Mouse (Mus musculus) forebrain, embryonic 15.5 days (tissue): ENCODE measurements around the gene Clk2. TPM values are rescaled to one million over a fixed set of nuclear protein-coding genes. Genes with fewer than 3 reads are reported as not detected.
"Not testable (repeated sequence)": the region's sequence is repeated elsewhere in the genome, so short reads cannot be mapped to it uniquely, and the experiment has no call there.

Source experiments
- ATAC-seq: fragments of 200-750 bp; cut with Nextera tagmentation; replicated peaks from 2 replicates; pipeline ENCODE4 v1.8.0; 2017; ENCODE audit warnings: mild to moderate bottlenecking, moderate TSS enrichment, moderate library complexity
- H3K27ac ChIP-seq: fragments of 300-500 bp; sonication (generic); replicated peaks from 2 replicates; pipeline ENCODE4 v1.5.1; 2015; ENCODE audit warnings: mild to moderate bottlenecking, inconsistent platforms
- H3K27me3 ChIP-seq: fragments of 300-500 bp; sonication (generic); 2 replicates; pipeline ENCODE4 v1.6.1; 2015; ENCODE audit warnings: inconsistent platforms
- H3K36me3 ChIP-seq: fragments of 300-500 bp; sonication (generic); 2 replicates; pipeline ENCODE4 v1.6.1; 2015; ENCODE audit warnings: mild to moderate bottlenecking, inconsistent platforms
- H3K4me1 ChIP-seq: fragments of 300-500 bp; sonication (generic); 2 replicates; pipeline ENCODE4 v1.6.1; 2015; ENCODE audit warnings: inconsistent platforms
- H3K4me2 ChIP-seq: fragments of 300-500 bp; sonication (generic); replicated peaks from 2 replicates; pipeline ENCODE4 v1.6.1; 2015; ENCODE audit warnings: mild to moderate bottlenecking, inconsistent platforms
- H3K4me3 ChIP-seq: fragments of 300-500 bp; sonication (generic); 2 replicates; pipeline ENCODE4 v1.5.1; 2015; ENCODE audit warnings: mild to moderate bottlenecking, inconsistent platforms
- H3K9ac ChIP-seq: fragments of 300-500 bp; sonication (generic); replicated peaks from 2 replicates; pipeline ENCODE4 v1.6.1; 2015; ENCODE audit warnings: mild to moderate bottlenecking, inconsistent platforms
- H3K9me3 ChIP-seq: fragments of 300-500 bp; sonication (generic); 2 replicates; pipeline ENCODE4 v1.6.1; 2016; ENCODE audit warnings: inconsistent platforms
- WGBS: fragments of 180-500 bp; shearing (Covaris S2); methylation state at CpG from one replicate; pipeline ENCODE4 v1.1.7; 2015; ENCODE audit warnings: mixed read lengths; 5-methylcytosine and 5-hydroxymethylcytosine counted together
- polyA plus RNA-seq: library from polyadenylated mRNA; unstranded; fragments of >200 nt; fragmentation: Nextera tagmentation; extraction: Ambion mirVana; gene quantifications from 2 replicates; pipeline ENCODE4 v1.2.1, GENCODE M21; 2015

The Clk2 gene
- polyA plus RNA-seq, 1 experiment from 2014 or later: 26.9 TPM

GRCm38 (mm10) chr3:89144821-89145220, 19.8 kb upstream of the Clk2 start:
- H3K9ac ChIP-seq: no peak overlapping the region
- H3K4me3 ChIP-seq: no peak overlapping the region
- no peaks in the 10 kb centered on the region for H3K9me3 ChIP-seq
- H3K4me1 ChIP-seq: no peaks in the 10 kb centered on the region
- H3K27me3 ChIP-seq: no peaks in the 10 kb centered on the region
- no peak for ATAC-seq
- H3K4me2 ChIP-seq: no peak overlapping the region
- H3K27ac ChIP-seq: no peak overlapping the region
- H3K36me3 ChIP-seq: no peaks in the 10 kb centered on the region
- WGBS: 84% methylated on average over 10 of the region's 10 CpGs

GRCm38 (mm10) chr3:89145566-89145965, 19.0 kb upstream of the Clk2 start:
- no peaks in the 10 kb centered on the region for H3K27me3 ChIP-seq
- H3K4me2 ChIP-seq: no peak overlapping the region
- H3K4me3 ChIP-seq: no peak overlapping the region
- ATAC-seq: no peak
- no peaks in the 10 kb centered on the region for H3K9me3 ChIP-seq
- no peaks in the 10 kb centered on the region for H3K36me3 ChIP-seq
- WGBS: 23% methylated on average over 8 of the region's 8 CpGs
- H3K27ac ChIP-seq: no peak overlapping the region
- H3K4me1 ChIP-seq: no peaks in the 10 kb centered on the region
- no peak overlapping the region for H3K9ac ChIP-seq

GRCm38 (mm10) chr3:89147101-89147978, 17.3 kb upstream of the Clk2 start:
- no peak overlapping the region for H3K9ac ChIP-seq
- no peak for ATAC-seq
- no peaks in the 10 kb centered on the region for H3K9me3 ChIP-seq
- peaks cover 4% of the 10 kb centered on the region; the same call in 1 of the 2 replicates for H3K36me3 ChIP-seq
- no peak overlapping the region for H3K4me3 ChIP-seq
- 29% methylated on average over 26 of the region's 26 CpGs for WGBS
- H3K27me3 ChIP-seq: no peaks in the 10 kb centered on the region
- H3K27ac ChIP-seq: no peak overlapping the region
- H3K4me1 ChIP-seq: no peaks in the 10 kb centered on the region
- no peak overlapping the region for H3K4me2 ChIP-seq

GRCm38 (mm10) chr3:89147979-89148311, 16.6 kb upstream of the Clk2 start:
- WGBS: 18% methylated on average over 15 of the region's 15 CpGs

GRCm38 (mm10) chr3:89148567-89148966, 16.0 kb upstream of the Clk2 start:
- no peaks in the 10 kb centered on the region for H3K4me1 ChIP-seq
- no peaks in the 10 kb centered on the region for H3K27me3 ChIP-seq
- ATAC-seq: no peak
- H3K4me2 ChIP-seq: no peak overlapping the region
- no peak overlapping the region for H3K4me3 ChIP-seq
- WGBS: 74% methylated on average over 14 of the region's 14 CpGs
- no peak overlapping the region for H3K27ac ChIP-seq
- H3K9ac ChIP-seq: no peak overlapping the region
- no peaks in the 10 kb centered on the region for H3K9me3 ChIP-seq
- H3K36me3 ChIP-seq: peaks cover 8% of the 10 kb centered on the region; the same call in 1 of the 2 replicates

More at GRCm38 (mm10) chr3:89147979-89148311, 16.6 kb upstream of the Clk2 start:
- H3K36me3 ChIP-seq: peaks cover 8% of the 10 kb centered on the region; the same call in 1 of the 2 replicates
- no peaks in the 10 kb centered on the region for H3K27me3 ChIP-seq
- H3K4me1 ChIP-seq: no peaks in the 10 kb centered on the region
- ATAC-seq: no peak
- H3K9ac ChIP-seq: no peak overlapping the region
- no peak overlapping the region for H3K27ac ChIP-seq
- no peaks in the 10 kb centered on the region for H3K9me3 ChIP-seq
- H3K4me2 ChIP-seq: no peak overlapping the region
- no peak overlapping the region for H3K4me3 ChIP-seq

GRCm38 (mm10) chr3:89152084-89152835, 12.3 kb upstream of the Clk2 start:
- H3K4me2 ChIP-seq: no peak overlapping the region
- H3K36me3 ChIP-seq: peaks cover 8% of the 10 kb centered on the region; the same call in 1 of the 2 replicates
- no peak for ATAC-seq
- no peaks in the 10 kb centered on the region for H3K27me3 ChIP-seq
- WGBS: 72% methylated on average over 17 of the region's 17 CpGs
- no peak overlapping the region for H3K4me3 ChIP-seq
- no peak overlapping the region for H3K27ac ChIP-seq
- H3K4me1 ChIP-seq: no peaks in the 10 kb centered on the region
- no peaks in the 10 kb centered on the region for H3K9me3 ChIP-seq
- no peak overlapping the region for H3K9ac ChIP-seq

GRCm38 (mm10) chr3:89156951-89157350, 7.6 kb upstream of the Clk2 start:
- Histone ChIP-seq H3K4me3 (no peak overlapping the region), H3K9ac (no peak overlapping the region), H3K36me3 (peaks cover 6% of the 10 kb centered on the region; the same call in 1 of the 2 replicates), H3K4me2 (no peak overlapping the region), H3K27ac (no peak overlapping the region), H3K4me1 (peaks cover 18% of the 10 kb centered on the region), H3K9me3 (no peaks in the 10 kb centered on the region), H3K27me3 (no peaks in the 10 kb centered on the region)
- no peak for ATAC-seq
- 92% methylated on average over 8 of the region's 8 CpGs for WGBS

GRCm38 (mm10) chr3:89158651-89159050, 5.9 kb upstream of the Clk2 start:
- Histone ChIP-seq H3K36me3 (no peaks in the 10 kb centered on the region), H3K27ac (no peak overlapping the region), H3K4me1 (peaks cover 19% of the 10 kb centered on the region), H3K4me3 (peak overlapping the region; percentile 90), H3K9ac (peak overlapping the region; percentile 77), H3K4me2 (peak overlapping the region; percentile 85), H3K9me3 (no peaks in the 10 kb centered on the region), H3K27me3 (no peaks in the 10 kb centered on the region)
- 14% methylated on average over 7 of the region's 7 CpGs for WGBS
- no peak for ATAC-seq

GRCm38 (mm10) chr3:89159211-89159610, 5.4 kb upstream of the Clk2 start:
- H3K27me3 ChIP-seq: no peaks in the 10 kb centered on the region
- peaks cover 24% of the 10 kb centered on the region for H3K4me1 ChIP-seq
- under 1% methylated on average over 13 of the region's 13 CpGs for WGBS
- 0 out of 2 replicates have a peak overlapping the region, but pooled peaks have one; percentile 32 for H3K27ac ChIP-seq
- peak; percentile 3; the same call in 1 of the 2 replicates for ATAC-seq
- peak overlapping the region; percentile 85 for H3K4me2 ChIP-seq
- H3K4me3 ChIP-seq: peak overlapping the region; percentile 90
- H3K9ac ChIP-seq: peak overlapping the region; percentile 77
- no peaks in the 10 kb centered on the region for H3K36me3 ChIP-seq
- H3K9me3 ChIP-seq: no peaks in the 10 kb centered on the region

GRCm38 (mm10) chr3:89159616-89160344, 4.8 kb upstream of the Clk2 start, which contains the start of gene Hcn3:
Gene Hcn3 (minus strand): TSS chr3:89160196.
- H3K4me3 ChIP-seq: peak within 1 kb of the TSS; percentile 90
- H3K9ac ChIP-seq: peak within 1 kb of the TSS; percentile 77
- H3K9me3 ChIP-seq: no peaks in the 10 kb centered on the region
- peaks cover 25% of the 10 kb centered on the region for H3K4me1 ChIP-seq
- H3K36me3 ChIP-seq: no peaks in the 10 kb centered on the region
- peak; percentile 82 for ATAC-seq
- H3K27ac ChIP-seq: peak within 1 kb of the TSS; percentile 32
- WGBS: under 1% methylated on average over 60 of the region's 66 CpGs
- H3K4me2 ChIP-seq: peak within 1 kb of the TSS; percentile 85
- no peaks in the 10 kb centered on the region for H3K27me3 ChIP-seq

GRCm38 (mm10) chr3:89161207-89161606, 3.4 kb upstream of the Clk2 start:
- ATAC-seq, H3K9me3 ChIP-seq, H3K4me3 ChIP-seq, H3K27ac ChIP-seq, H3K9ac ChIP-seq, H3K36me3 ChIP-seq, H3K4me2 ChIP-seq, H3K27me3 ChIP-seq: not testable (repeated sequence)
- H3K4me1 ChIP-seq: peaks cover 36% of the 10 kb centered on the region
